Mouse (Mus musculus): ENCODE data around the gene Ube2f.

DNA sequence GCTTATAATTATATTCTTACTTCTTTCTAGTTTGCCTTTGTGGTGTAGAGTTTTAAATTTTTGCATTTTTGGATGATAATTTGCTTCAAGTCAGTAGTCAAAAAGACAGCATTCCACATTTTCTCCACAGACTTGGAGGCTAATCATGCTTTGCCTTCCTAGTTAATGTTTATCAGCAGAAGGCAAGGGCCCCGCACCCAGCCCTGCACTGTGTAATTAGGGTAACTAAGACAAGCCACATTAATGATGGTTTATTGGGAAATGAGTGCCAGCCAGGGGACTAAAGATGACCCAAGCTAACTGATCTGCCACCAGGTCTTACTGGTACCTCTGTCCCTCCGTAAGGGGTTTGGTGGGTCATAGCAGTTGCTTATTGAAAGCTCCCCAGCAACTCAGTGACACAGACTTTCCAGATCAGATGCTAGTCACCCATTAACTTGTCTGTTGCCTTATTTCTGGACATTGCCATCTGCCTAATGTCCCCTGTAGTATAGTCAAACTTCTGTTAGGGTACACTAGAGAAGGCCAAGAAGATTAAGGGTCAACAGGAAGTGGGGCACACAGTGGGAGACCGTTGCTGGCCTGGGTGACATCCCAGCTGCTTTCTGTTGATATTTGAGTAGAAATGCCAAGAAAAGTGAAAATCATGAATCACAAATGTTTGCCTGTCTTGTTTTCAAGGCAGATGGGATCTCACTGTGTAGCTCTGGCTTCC, 51.3 kb downstream of the Ube2f start:
- TF ChIP-seq POLR2A (IDR thresholded peaks at IDR 0.05; ENCODE audit: low read depth, low read length): no peak
- TF ChIP-seq CTCF (IDR thresholded peaks at IDR 0.05; ENCODE audit: extremely low read depth, insufficient read depth, insufficient read length, insufficient replicate concordance): no peak
